Comparison of ENCODE assay signal across 12 mouse cellular contexts in genomic region chr2:170550240-170550639, GRCm38 (mm10). TPM values are rescaled to one million over a fixed set of nuclear protein-coding genes. Genes with fewer than 3 reads are reported as not detected.
DNase-seq lines count a peak whose midpoint lies in the region; ATAC-seq lines count a peak whose summit lies in the region.
"Had no signal": no experiment of that assay in that cellular context is flagged by ENCODE, and none has a peak within 500 bp of the region (broad histone marks: within the 10 kb centered on the region; RNA-seq: fewer than 3 reads in every experiment).

No protein-coding gene starts in this region.

- H3K27me3 ChIP-seq in heart, embryonic 13.5 days (replicated peaks) = 0 out of 2 replicates have a peak, but pooled peaks cover 4% of the 10 kb centered on the region
- no peaks in the 10 kb centered on the region for H3K27me3 ChIP-seq in heart, embryonic 10.5 days (ENCODE audit: insufficient read depth, poor library complexity, severe bottlenecking)
- H3K27me3 ChIP-seq in embryonic facial prominence, embryonic 13.5 days = peaks cover 11% of the 10 kb centered on the region; the same call in 1 of the 2 replicates
- no peaks in the 10 kb centered on the region for H3K27me3 ChIP-seq in midbrain, embryonic 13.5 days
- H3K27me3 ChIP-seq: liver, embryonic 15.5 days had no signal

- intact Hi-C loops in left cerebral cortex, postnatal 14 days (cut with DNase I) = no loop called here

- no peaks in the 10 kb centered on the region for H3K9me3 ChIP-seq in heart, embryonic 13.5 days
- H3K9me3 ChIP-seq in heart, embryonic 10.5 days = no peaks in the 10 kb centered on the region
- H3K9me3 ChIP-seq in embryonic facial prominence, embryonic 13.5 days = no peaks in the 10 kb centered on the region
- H3K9me3 ChIP-seq in midbrain, embryonic 13.5 days = no peaks in the 10 kb centered on the region
- H3K9me3 ChIP-seq: liver, embryonic 15.5 days had no signal

- 29% methylated on average over 5 of the region's 5 CpGs for WGBS in heart, embryonic 13.5 days
- WGBS in heart, embryonic 10.5 days = 63% methylated on average over 5 of the region's 5 CpGs
- 15% methylated on average over 5 of the region's 5 CpGs for WGBS in embryonic facial prominence, embryonic 13.5 days
- WGBS in midbrain, embryonic 13.5 days = 58% methylated on average over 5 of the region's 5 CpGs

- peak overlapping the region; percentile 42; the same call in 1 of the 2 replicates for H3K27ac ChIP-seq in heart, embryonic 13.5 days (replicated peaks)
- H3K27ac ChIP-seq in heart, embryonic 10.5 days = no peak overlapping the region
- H3K27ac ChIP-seq in embryonic facial prominence, embryonic 13.5 days = 0 out of 2 replicates have a peak overlapping the region, but pooled peaks have one; percentile 55
- no peak overlapping the region for H3K27ac ChIP-seq in midbrain, embryonic 13.5 days
- H3K27ac ChIP-seq: liver, embryonic 15.5 days had no signal

- H3K36me3 ChIP-seq in heart, embryonic 13.5 days = no peaks in the 10 kb centered on the region
- H3K36me3 ChIP-seq in heart, embryonic 10.5 days = no peaks in the 10 kb centered on the region
- no peaks in the 10 kb centered on the region for H3K36me3 ChIP-seq in embryonic facial prominence, embryonic 13.5 days
- no peaks in the 10 kb centered on the region for H3K36me3 ChIP-seq in midbrain, embryonic 13.5 days
- H3K36me3 ChIP-seq: liver, embryonic 15.5 days had no signal

- ATAC-seq in heart, embryonic 13.5 days (ENCODE audit: extremely low read depth, insufficient number of reproducible peaks, low FRiP score, low TSS enrichment) = no peak
- no peak; the same call in 1 of the 2 replicates for ATAC-seq in embryonic facial prominence, embryonic 13.5 days (ENCODE audit: insufficient number of reproducible peaks, insufficient read depth, low FRiP score, low TSS enrichment, low read depth)
- ATAC-seq in midbrain, embryonic 13.5 days = 0 out of 2 replicates have a peak, but pooled peaks have one; percentile 31

- H3K4me1 ChIP-seq in heart, embryonic 13.5 days = peaks cover 20% of the 10 kb centered on the region
- 0 out of 2 replicates have a peak, but pooled peaks cover 17% of the 10 kb centered on the region for H3K4me1 ChIP-seq in heart, embryonic 10.5 days
- H3K4me1 ChIP-seq in embryonic facial prominence, embryonic 13.5 days = peaks cover 44% of the 10 kb centered on the region
- H3K4me1 ChIP-seq in midbrain, embryonic 13.5 days (replicated peaks) = peaks cover 17% of the 10 kb centered on the region
- H3K4me1 ChIP-seq: liver, embryonic 15.5 days had no signal

- H3K9ac ChIP-seq in heart, embryonic 13.5 days = no peak overlapping the region
- no peak overlapping the region for H3K9ac ChIP-seq in embryonic facial prominence, embryonic 13.5 days
- H3K9ac ChIP-seq in midbrain, embryonic 13.5 days (replicated peaks) = no peak overlapping the region
- H3K9ac ChIP-seq: liver, embryonic 15.5 days had no signal

- H3K4me2 ChIP-seq in heart, embryonic 13.5 days = no peak overlapping the region
- H3K4me2 ChIP-seq in embryonic facial prominence, embryonic 13.5 days = 0 out of 2 replicates have a peak overlapping the region, but pooled peaks have one; percentile 19
- H3K4me2 ChIP-seq in midbrain, embryonic 13.5 days (replicated peaks) = no peak overlapping the region
- H3K4me2 ChIP-seq: liver, embryonic 15.5 days had no signal

- H3K4me3 ChIP-seq in heart, embryonic 13.5 days = no peak overlapping the region
- H3K4me3 ChIP-seq in heart, embryonic 10.5 days = no peak overlapping the region
- H3K4me3 ChIP-seq in embryonic facial prominence, embryonic 13.5 days = no peak overlapping the region
- no peak overlapping the region for H3K4me3 ChIP-seq in midbrain, embryonic 13.5 days (replicated peaks)
- H3K4me3 ChIP-seq: liver, embryonic 15.5 days had no signal

- no peak for DNase-seq in heart, embryonic 10.5 days (ENCODE audit: low spot score)
- DNase-seq in left cerebral cortex, postnatal 14 days (ENCODE audit: low spot score in 2 of 2) = peak; percentile 36 to 88
- no peak for DNase-seq in left cerebral cortex, adult 8-10 months (ENCODE audit: low spot score in 2 of 2)
- no peak for DNase-seq in thymus, postnatal 14 days
- DNase-seq in adrenal gland, adult 8-10 months = no peak

RNA-seq across cellular contexts. Expression of gene 4930470P17Rik, which starts 51.6 kb away (rescaled TPM):
- not detected in 2 replicates for polyA plus RNA-seq in heart, embryonic 13.5 days (2015; fragmentation: Nextera tagmentation; extraction: Ambion mirVana)
- polyA plus RNA-seq in heart, embryonic 10.5 days (2016; fragmentation: Nextera tagmentation; extraction: Ambion mirVana) = not detected in 2 replicates
- not detected for total RNA-seq in left cerebral cortex, postnatal 14 days (2021)
- not detected for total RNA-seq in left cerebral cortex, adult 8-10 months (2022)
- polyA plus RNA-seq in embryonic facial prominence, embryonic 13.5 days (2015; fragmentation: Nextera tagmentation; extraction: Ambion mirVana) = not detected in 2 replicates
- not detected in 2 replicates for polyA plus RNA-seq in midbrain, embryonic 13.5 days (2015; fragmentation: Nextera tagmentation; extraction: Ambion mirVana)
- not detected for total RNA-seq in adrenal gland, adult 8-10 months (2022)
- total RNA-seq: heart, postnatal 25 days had no signal
- polyA plus RNA-seq: embryonic facial prominence, embryonic 11.5 days; liver, embryonic 15.5 days; urinary bladder, adult 2 months had no signal

RNA-seq across cellular contexts. Expression of gene Cyp24a1, which starts 53.3 kb away (rescaled TPM):
- polyA plus RNA-seq in heart, embryonic 13.5 days (2015; fragmentation: Nextera tagmentation; extraction: Ambion mirVana) = not detected in 2 replicates
- polyA plus RNA-seq in heart, embryonic 10.5 days (2016; fragmentation: Nextera tagmentation; extraction: Ambion mirVana) = not detected in 2 replicates
- total RNA-seq in left cerebral cortex, postnatal 14 days (2021) = not detected
- not detected for total RNA-seq in left cerebral cortex, adult 8-10 months (2022)
- polyA plus RNA-seq in embryonic facial prominence, embryonic 13.5 days (2015; fragmentation: Nextera tagmentation; extraction: Ambion mirVana) = not detected in 2 replicates
- polyA plus RNA-seq in midbrain, embryonic 13.5 days (2015; fragmentation: Nextera tagmentation; extraction: Ambion mirVana) = 0.10 and 0.17 TPM in 2 replicates
- not detected for total RNA-seq in adrenal gland, adult 8-10 months (2022)
- total RNA-seq: heart, postnatal 25 days had no signal
- polyA plus RNA-seq: embryonic facial prominence, embryonic 11.5 days; liver, embryonic 15.5 days; urinary bladder, adult 2 months had no signal

RNA-seq across cellular contexts. Expression of gene Pfdn4, which starts 54.0 kb away (rescaled TPM):
- polyA plus RNA-seq in heart, embryonic 13.5 days (2015; fragmentation: Nextera tagmentation; extraction: Ambion mirVana) = 48.4 and 51.7 TPM in 2 replicates
- 57.2 and 71.5 TPM in 2 replicates for polyA plus RNA-seq in heart, embryonic 10.5 days (2016; fragmentation: Nextera tagmentation; extraction: Ambion mirVana)
- total RNA-seq in left cerebral cortex, postnatal 14 days (2021) = 10 to 100 TPM; 29.6 to 34.2 TPM
- 10 to 100 TPM; 21.4 to 32.9 (median 29.2) TPM for total RNA-seq in left cerebral cortex, adult 8-10 months (2022)
- 90.0 and 93.0 TPM in 2 replicates for polyA plus RNA-seq in embryonic facial prominence, embryonic 13.5 days (2015; fragmentation: Nextera tagmentation; extraction: Ambion mirVana)
- polyA plus RNA-seq in midbrain, embryonic 13.5 days (2015; fragmentation: Nextera tagmentation; extraction: Ambion mirVana) = 127 and 147 TPM in 2 replicates
- total RNA-seq in adrenal gland, adult 8-10 months (2022) = 10 to 100 TPM; 12.5 to 19.9 (median 17.5) TPM

Comparison
In these comparisons a context has a peak if more than half of its experiments do, and no peak if none do; other contexts are left out.
1. H3K27ac ChIP-seq: peak in heart, embryonic 13.5 days (single experiment) and embryonic facial prominence, embryonic 13.5 days (single experiment); none in heart, embryonic 10.5 days (single experiment) and midbrain, embryonic 13.5 days (single experiment).
2. DNase-seq: peak in left cerebral cortex, postnatal 14 days (2 of 2); none in heart, embryonic 10.5 days (single experiment), left cerebral cortex, adult 8-10 months (0 of 2), thymus, postnatal 14 days (single experiment) and adrenal gland, adult 8-10 months (single experiment).